Mouse (Mus musculus): ENCODE measurements around the gene Cntnap5b.

DNA sequence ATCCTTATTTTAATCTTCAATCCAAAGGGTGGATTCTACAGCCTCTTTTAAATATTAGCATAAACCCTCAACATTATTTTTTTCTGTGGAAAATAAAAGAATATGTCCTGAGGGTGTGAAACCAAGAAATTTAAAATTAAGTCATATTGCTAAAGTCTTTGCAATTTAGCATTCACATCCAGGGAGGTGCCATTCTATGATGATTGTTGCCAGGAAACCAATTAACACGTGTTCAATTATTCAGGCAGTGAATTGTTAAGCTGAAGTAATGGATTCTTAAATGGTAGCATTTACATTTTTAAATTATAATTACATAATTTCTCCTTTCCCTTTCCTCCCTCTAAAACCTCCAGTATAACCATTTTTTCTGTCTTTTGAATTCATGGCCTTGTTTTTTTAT lies 692.7 kb downstream of the Cntnap5b start:
- no peak for TF ChIP-seq GATA1 (IDR thresholded peaks at IDR 0.05; ENCODE audit: borderline replicate concordance, low read length)
- no peak for TF ChIP-seq FLI1 (IDR thresholded peaks at IDR 0.05; ENCODE audit: low read length)
